Mouse (Mus musculus) MEL (cell line): Measurements from ENCODE around the gene Olfr1392.

ENCODE experiments used
- CHD2 ChIP-seq: IDR thresholded peaks from 2 replicates; pipeline ENCODE4 v1.6.1; 2011; ENCODE audit warnings: low read length, improper control_type of control experiment
- CTCF ChIP-seq, 3 experiments: IDR thresholded peaks in 2 of 3; conservative IDR thresholded peaks in 1 of 3; 2 replicates each; pipeline ENCODE4 v1.5.1; 2011 to 2012; ENCODE audit warnings: low read length in 3 of 3, low read depth in 2 of 3, mild to moderate bottlenecking in 2 of 3, improper control_type of control experiment in 1 of 3, inconsistent platforms in 1 of 3, mixed read lengths in 1 of 3, moderate library complexity in 1 of 3; ENCODE audit not compliant: control insufficient read depth in 1 of 3, insufficient read depth in 1 of 3, poor library complexity in 1 of 3, severe bottlenecking in 1 of 3
- EP300 ChIP-seq, 2 experiments: IDR thresholded peaks; 2 replicates each; pipeline ENCODE4 v1.6.1; 2011; ENCODE audit warnings: improper control_type of control experiment in 2 of 2, low read length in 2 of 2, low read depth in 1 of 2, mild to moderate bottlenecking in 1 of 2
- JUND ChIP-seq: IDR thresholded peaks from 2 replicates; pipeline ENCODE4 v1.6.1; 2011; ENCODE audit warnings: low read depth, mild to moderate bottlenecking, improper control_type of control experiment, low read length
- KAT2A ChIP-seq: conservative IDR thresholded peaks from 2 replicates; pipeline ENCODE4 v1.6.1; 2012; ENCODE audit warnings: low read depth, low read length, improper control_type of control experiment, inconsistent platforms
- MYB ChIP-seq: IDR thresholded peaks from 2 replicates; pipeline ENCODE4 v1.6.1; 2011; ENCODE audit warnings: mild to moderate bottlenecking, low read depth, low read length, improper control_type of control experiment
- MYC ChIP-seq: IDR thresholded peaks from 2 replicates; pipeline ENCODE4 v1.6.1; 2011; ENCODE audit warnings: low read depth, mild to moderate bottlenecking, low read length, improper control_type of control experiment, moderate library complexity
- NRF1 ChIP-seq: IDR thresholded peaks from 2 replicates; pipeline ENCODE4 v1.6.1; 2014; ENCODE audit warnings: low read depth, mild to moderate bottlenecking, inconsistent platforms, low read length, improper control_type of control experiment, moderate library complexity; ENCODE audit not compliant: poor library complexity, insufficient read depth, severe bottlenecking
- POLR2A ChIP-seq, 2 experiments: IDR thresholded peaks; 2 replicates each; pipeline ENCODE4 v1.6.1; 2011 to 2012; ENCODE audit warnings: low read length in 2 of 2, mild to moderate bottlenecking in 2 of 2, control low read depth in 1 of 2, improper control_type of control experiment in 1 of 2, low read depth in 1 of 2, moderate library complexity in 1 of 2; ENCODE audit not compliant: control insufficient read depth in 1 of 2, insufficient read depth in 1 of 2, poor library complexity in 1 of 2
- SIN3A ChIP-seq: IDR thresholded peaks from 2 replicates; pipeline ENCODE4 v1.6.1; 2012; ENCODE audit warnings: low read length, improper control_type of control experiment, inconsistent platforms
- TAL1 ChIP-seq: IDR thresholded peaks from 2 replicates; pipeline ENCODE4 v1.6.1; 2012; ENCODE audit warnings: mild to moderate bottlenecking, inconsistent platforms, low read length, moderate library complexity, mixed read lengths
- ZC3H11A ChIP-seq: IDR thresholded peaks from 2 replicates; pipeline ENCODE4 v1.6.1; 2012; ENCODE audit warnings: low read depth, mild to moderate bottlenecking, inconsistent platforms, low read length, improper control_type of control experiment
- ZMIZ1 ChIP-seq: IDR thresholded peaks from 2 replicates; pipeline ENCODE4 v1.6.1; 2012; ENCODE audit warnings: low read depth, mild to moderate bottlenecking, inconsistent platforms, low read length, improper control_type of control experiment, moderate library complexity

- no peak for TF ChIP-seq NRF1
- no peak for TF ChIP-seq CTCF (IDR thresholded peaks at IDR 0.05 in 2 of 3, conservative IDR thresholded peaks at IDR 0.05 in 1 of 3; ENCODE audit: control insufficient read depth in 1 of 3, insufficient read depth in 1 of 3, low read depth in 2 of 3, low read length in 3 of 3, poor library complexity in 1 of 3, severe bottlenecking in 1 of 3)
- no peak for TF ChIP-seq KAT2A
- no peak for TF ChIP-seq POLR2A (IDR thresholded peaks at IDR 0.05; ENCODE audit: control insufficient read depth in 1 of 2, insufficient read depth in 1 of 2, low read depth in 1 of 2, low read length in 2 of 2, poor library complexity in 1 of 2)
- TF ChIP-seq MYC, result no peak
- TF ChIP-seq EP300 (IDR thresholded peaks at IDR 0.05; ENCODE audit: low read depth in 1 of 2, low read length in 2 of 2), result no peak
- TF ChIP-seq ZC3H11A, result no peak
- TF ChIP-seq TAL1, result no peak
- no peak for TF ChIP-seq ZMIZ1
- TF ChIP-seq MYB, result no peak
- no peak for TF ChIP-seq SIN3A
- TF ChIP-seq CHD2, result no peak
- no peak for TF ChIP-seq JUND
Observed at GRCm38 (mm10) chr11:49259829-49260228, 25.3 kb upstream of the Olfr1392 start.
